Mouse (Mus musculus) spleen, postnatal 10 days (tissue): ENCODE data around the gene Eif2s3x.

ENCODE experiments used
- DNase-seq, 2 experiments: peaks; one replicate each; pipeline ENCODE4 v3.0.0; 2021 to 2022; ENCODE audit warnings: low spot score in 2 of 2

Eif2s3x gene

GRCm38 (mm10) chrX:94212597-94213321, at the start of gene Eif2s3x:
Gene Eif2s3x (minus strand): TSS chrX:94212862.
- DNase-seq = peak; percentile 87 to 89

GRCm38 (mm10) chrX:94235601-94236000, 22.9 kb upstream of the Eif2s3x start:
- DNase-seq = no peak

- peak in 1 of 2 experiments; percentile 35 for DNase-seq
Observed at GRCm38 (mm10) chrX:94235190-94235555, 22.5 kb upstream of the Eif2s3x start.

GRCm38 (mm10) chrX:94234532-94235189, 22.0 kb upstream of the Eif2s3x start, which contains the start of gene Klhl15:
Gene Klhl15 (plus strand): TSS chrX:94234599.
- peak; percentile 80 to 87 for DNase-seq

- DNase-seq = no peak
Observed at GRCm38 (mm10) chrX:94233936-94234531, 21.4 kb upstream of the Eif2s3x start.

GRCm38 (mm10) chrX:94233432-94233831, 20.8 kb upstream of the Eif2s3x start:
- DNase-seq = peak in 1 of 2 experiments; percentile 51

- DNase-seq = no peak
Observed at GRCm38 (mm10) chrX:94213384-94213783, 722 bp upstream of the Eif2s3x start.

GRCm38 (mm10) chrX:94212264-94212596, 432 bp downstream of the Eif2s3x start:
- DNase-seq = no peak

GRCm38 (mm10) chrX:94197789-94198188, 14.9 kb downstream of the Eif2s3x start:
- peak; percentile 56 to 58 for DNase-seq

GRCm38 (mm10) chrX:94193901-94194300, 18.8 kb downstream of the Eif2s3x start:
- DNase-seq = peak; percentile 15 to 43

- DNase-seq = no peak
Observed at GRCm38 (mm10) chrX:94185156-94185555, 27.5 kb downstream of the Eif2s3x start.

- no peak for DNase-seq
Observed at GRCm38 (mm10) chrX:94183814-94184213, 28.8 kb downstream of the Eif2s3x start.

GRCm38 (mm10) chrX:94177715-94178340, 34.8 kb downstream of the Eif2s3x start:
- DNase-seq = peak; percentile 84 to 89

GRCm38 (mm10) chrX:94169348-94169747, 43.3 kb downstream of the Eif2s3x start:
- no peak for DNase-seq

GRCm38 (mm10) chrX:94152251-94152830, 60.3 kb downstream of the Eif2s3x start:
- DNase-seq = no peak

GRCm38 (mm10) chrX:94150471-94150870, 62.2 kb downstream of the Eif2s3x start:
- no peak for DNase-seq

- no peak for DNase-seq
Observed at GRCm38 (mm10) chrX:94142004-94142771, 70.5 kb downstream of the Eif2s3x start.

GRCm38 (mm10) chrX:94140080-94140479, 72.6 kb downstream of the Eif2s3x start:
- DNase-seq = no peak
